Mouse (Mus musculus): ENCODE results near the gene Gstm6.
"Not testable (repeated sequence)": the region's sequence is repeated elsewhere in the genome, so short reads cannot be mapped to it uniquely, and the experiment has no call there.

The Gstm6 gene

DNA sequence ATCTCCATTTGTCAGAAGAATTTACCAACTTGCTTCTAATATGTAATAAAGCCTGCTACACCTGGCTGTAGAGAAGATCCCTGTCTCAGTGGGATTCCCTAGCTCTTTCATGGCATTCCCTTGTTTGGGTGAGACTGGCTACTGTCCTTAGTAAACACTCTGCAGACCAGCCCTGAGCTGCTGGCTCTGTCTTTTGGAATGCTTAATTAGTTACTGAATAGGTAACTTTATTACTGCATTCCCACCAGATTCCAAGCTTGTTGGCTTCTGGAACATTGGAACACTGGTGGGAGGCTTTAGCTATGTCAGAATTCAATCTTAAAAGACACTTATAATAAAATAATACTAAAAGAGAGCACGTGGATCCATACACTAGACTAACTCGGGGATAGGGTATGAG, 54.3 kb downstream of the Gstm6 start:
- DNase-seq (ENCODE audit: low spot score in 2 of 2) = not testable (repeated sequence)

Data from right cerebral cortex, postnatal 10 days (tissue).